Mouse (Mus musculus): ENCODE measurements at regions not wholly inside any gene's neighbourhood (a gene's known extent, or its start where the extent isn't known, plus 50 kb on each side); places are given as distances from the start of the nearest gene placed in this dataset.

DNA sequence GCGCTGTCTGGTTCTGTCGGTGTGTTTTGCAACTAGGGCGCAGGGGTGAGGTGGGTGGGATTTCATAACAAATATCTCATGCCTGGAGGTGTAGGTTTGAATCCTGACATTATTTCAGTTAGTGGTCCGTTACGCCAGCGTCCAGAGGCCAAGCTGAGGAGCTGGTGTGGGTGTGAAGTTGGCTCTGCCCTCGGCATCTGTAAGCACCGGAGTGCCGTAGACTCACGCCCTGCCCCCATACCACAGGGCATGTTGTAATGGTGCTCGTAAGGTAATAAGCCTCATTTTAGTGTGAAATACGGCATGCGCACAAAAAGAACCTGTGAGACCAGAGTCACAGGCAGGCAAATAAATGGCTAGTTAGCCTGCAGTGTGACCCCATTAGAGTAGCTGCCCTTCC lies 168.1 kb upstream of the Id2 start:
- peaks cover 26% of the 10 kb centered on the region for H3K27me3 ChIP-seq (ENCODE audit: insufficient read depth, low read length)
- H3K4me1 ChIP-seq (replicated peaks; ENCODE audit: low read depth, low read length), result peaks cover 61% of the 10 kb centered on the region
- TF ChIP-seq NANOG (IDR thresholded peaks at IDR 0.05; ENCODE audit: borderline replicate concordance, low read length), result no peak
- no peak for TF ChIP-seq CTCF (conservative IDR thresholded peaks at IDR 0.05; ENCODE audit: low read length)
- no peak for TF ChIP-seq POU5F1 (IDR thresholded peaks at IDR 0.05; ENCODE audit: borderline replicate concordance, low read length)
- peak overlapping the region; percentile 7; the same call in 1 of the 2 replicates for H3K4me3 ChIP-seq (replicated peaks; ENCODE audit: low read length)
- no peaks in the 10 kb centered on the region for H3K36me3 ChIP-seq (ENCODE audit: insufficient read depth, low read length)
- peaks cover 9% of the 10 kb centered on the region; the same call in 1 of the 2 replicates for H3K9me3 ChIP-seq (ENCODE audit: low read length)

DNA sequence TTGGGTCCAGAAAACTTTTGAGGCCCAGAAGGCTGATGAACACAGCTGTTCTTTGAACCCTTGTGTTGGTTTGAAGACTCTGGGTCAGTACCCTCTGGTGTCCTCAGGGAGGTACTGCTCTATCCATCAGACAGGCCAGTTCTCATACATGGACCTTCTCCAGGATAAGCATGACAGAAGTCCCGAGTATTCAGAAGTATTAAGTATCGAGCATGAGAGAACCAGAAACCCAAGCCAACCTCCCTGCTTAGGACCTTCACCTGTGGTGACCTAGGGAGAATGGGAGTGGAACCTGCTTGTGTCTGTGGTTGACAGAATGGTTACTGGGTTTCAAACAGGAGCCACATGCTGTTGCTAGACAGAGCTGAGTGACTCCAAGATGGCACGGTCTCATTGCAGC lies 167.5 kb upstream of the Id2 start:
- TF ChIP-seq NANOG (IDR thresholded peaks at IDR 0.05; ENCODE audit: borderline replicate concordance, low read length) (no peak), CTCF (conservative IDR thresholded peaks at IDR 0.05; ENCODE audit: low read length) (no peak), POU5F1 (IDR thresholded peaks at IDR 0.05; ENCODE audit: borderline replicate concordance, low read length) (no peak)
- peaks cover 55% of the 10 kb centered on the region for H3K4me1 ChIP-seq (replicated peaks; ENCODE audit: low read depth, low read length)
- H3K4me3 ChIP-seq (replicated peaks; ENCODE audit: low read length), result 0 out of 2 replicates have a peak overlapping the region, but pooled peaks have one; percentile 7
- H3K9me3 ChIP-seq (ENCODE audit: low read length), result peaks cover 11% of the 10 kb centered on the region; the same call in 1 of the 2 replicates
- H3K36me3 ChIP-seq (ENCODE audit: insufficient read depth, low read length), result no peaks in the 10 kb centered on the region
- H3K27me3 ChIP-seq (ENCODE audit: insufficient read depth, low read length), result peaks cover 26% of the 10 kb centered on the region

DNA sequence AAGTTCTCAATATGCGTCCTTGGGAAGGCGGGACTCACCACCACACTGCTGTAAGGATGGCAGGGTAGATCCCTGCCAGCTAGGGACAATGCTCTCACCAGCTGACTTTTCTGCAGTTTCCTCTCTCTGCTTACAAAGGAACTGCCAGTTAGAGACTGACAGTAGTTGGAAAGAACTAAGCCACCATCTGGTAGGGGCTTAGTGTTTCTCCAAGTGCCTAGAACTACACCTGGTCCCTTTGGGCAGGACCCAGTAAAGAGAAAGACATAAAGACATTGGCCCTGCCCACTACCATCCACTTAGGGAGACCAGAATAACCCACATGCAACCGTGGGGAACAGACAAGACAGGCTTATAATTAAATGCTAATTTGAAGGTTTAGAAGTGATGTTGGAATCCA lies 165.5 kb upstream of the Id2 start:
- H3K4me3 ChIP-seq (replicated peaks; ENCODE audit: low read length), result no peak overlapping the region
- peaks cover 16% of the 10 kb centered on the region for H3K27me3 ChIP-seq (ENCODE audit: insufficient read depth, low read length)
- H3K4me1 ChIP-seq (replicated peaks; ENCODE audit: low read depth, low read length), result peaks cover 45% of the 10 kb centered on the region
- H3K9me3 ChIP-seq (ENCODE audit: low read length), result peaks cover 12% of the 10 kb centered on the region; the same call in 1 of the 2 replicates
- no peaks in the 10 kb centered on the region for H3K36me3 ChIP-seq (ENCODE audit: insufficient read depth, low read length)
- TF ChIP-seq CTCF (conservative IDR thresholded peaks at IDR 0.05; ENCODE audit: low read length) (no peak), POU5F1 (IDR thresholded peaks at IDR 0.05; ENCODE audit: borderline replicate concordance, low read length) (no peak), NANOG (IDR thresholded peaks at IDR 0.05; ENCODE audit: borderline replicate concordance, low read length) (no peak)

- H3K4me1 ChIP-seq (replicated peaks; ENCODE audit: low read depth, low read length), result peaks cover 13% of the 10 kb centered on the region
- no peak for TF ChIP-seq CTCF (conservative IDR thresholded peaks at IDR 0.05; ENCODE audit: low read length)
- no peak for TF ChIP-seq POU5F1 (IDR thresholded peaks at IDR 0.05; ENCODE audit: borderline replicate concordance, low read length)
- TF ChIP-seq NANOG (IDR thresholded peaks at IDR 0.05; ENCODE audit: borderline replicate concordance, low read length), result no peak
- H3K9me3 ChIP-seq (ENCODE audit: low read length), result 0 out of 2 replicates have a peak, but pooled peaks cover 4% of the 10 kb centered on the region
- no peak overlapping the region for H3K4me3 ChIP-seq (replicated peaks; ENCODE audit: low read length)
- H3K27me3 ChIP-seq (ENCODE audit: insufficient read depth, low read length), result peaks cover 4% of the 10 kb centered on the region; the same call in 1 of the 2 replicates
- H3K36me3 ChIP-seq (ENCODE audit: insufficient read depth, low read length), result no peaks in the 10 kb centered on the region
Observed at GRCm38 (mm10) chr12:25259123-25259522, 162.2 kb upstream of the Id2 start.

DNA sequence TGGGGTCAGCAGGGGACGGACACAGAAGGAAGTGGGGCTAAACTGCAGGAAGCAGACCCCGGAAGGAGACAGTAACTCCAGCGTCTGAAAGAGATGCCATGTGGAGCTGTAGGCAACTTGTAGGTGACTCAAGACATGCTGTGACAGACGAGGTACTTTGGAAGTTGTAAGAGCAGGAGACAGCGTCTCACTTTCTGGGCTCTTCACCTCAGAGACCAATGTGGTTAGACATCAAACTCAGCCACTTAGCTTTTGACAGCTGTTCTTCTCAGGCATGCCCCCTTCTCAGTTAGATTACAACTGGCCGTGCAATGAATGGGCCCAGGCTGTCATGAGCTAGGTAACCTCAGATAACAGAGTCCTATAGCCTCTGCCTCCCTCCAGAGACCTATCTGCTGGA lies 159.3 kb upstream of the Id2 start:
- Histone ChIP-seq H3K9me3 (ENCODE audit: low read length) (0 out of 2 replicates have a peak, but pooled peaks cover 4% of the 10 kb centered on the region), H3K4me1 (replicated peaks; ENCODE audit: low read depth, low read length) (peaks cover 7% of the 10 kb centered on the region)

GRCm38 (mm10) chr12:25254716-25255115 lies 157.8 kb upstream of the Id2 start:
- Histone ChIP-seq H3K27me3 (ENCODE audit: insufficient read depth, low read length) (no peaks in the 10 kb centered on the region), H3K36me3 (ENCODE audit: insufficient read depth, low read length) (no peaks in the 10 kb centered on the region), H3K4me3 (replicated peaks; ENCODE audit: low read length) (no peak overlapping the region), H3K9me3 (ENCODE audit: low read length) (0 out of 2 replicates have a peak, but pooled peaks cover 4% of the 10 kb centered on the region), H3K4me1 (replicated peaks; ENCODE audit: low read depth, low read length) (peaks cover 16% of the 10 kb centered on the region)
- no peak for TF ChIP-seq NANOG (IDR thresholded peaks at IDR 0.05; ENCODE audit: borderline replicate concordance, low read length)
- TF ChIP-seq POU5F1 (IDR thresholded peaks at IDR 0.05; ENCODE audit: borderline replicate concordance, low read length), result no peak
- no peak for TF ChIP-seq CTCF (conservative IDR thresholded peaks at IDR 0.05; ENCODE audit: low read length)

More for the DNA sequence above, 159.3 kb upstream of the Id2 start:
- Histone ChIP-seq H3K4me3 (replicated peaks; ENCODE audit: low read length) (no peak overlapping the region), H3K36me3 (ENCODE audit: insufficient read depth, low read length) (no peaks in the 10 kb centered on the region), H3K27me3 (ENCODE audit: insufficient read depth, low read length) (peaks cover 4% of the 10 kb centered on the region; the same call in 1 of the 2 replicates)
- TF ChIP-seq NANOG (IDR thresholded peaks at IDR 0.05; ENCODE audit: borderline replicate concordance, low read length), result no peak
- TF ChIP-seq CTCF (conservative IDR thresholded peaks at IDR 0.05; ENCODE audit: low read length), result no peak
- TF ChIP-seq POU5F1 (IDR thresholded peaks at IDR 0.05; ENCODE audit: borderline replicate concordance, low read length), result no peak

DNA sequence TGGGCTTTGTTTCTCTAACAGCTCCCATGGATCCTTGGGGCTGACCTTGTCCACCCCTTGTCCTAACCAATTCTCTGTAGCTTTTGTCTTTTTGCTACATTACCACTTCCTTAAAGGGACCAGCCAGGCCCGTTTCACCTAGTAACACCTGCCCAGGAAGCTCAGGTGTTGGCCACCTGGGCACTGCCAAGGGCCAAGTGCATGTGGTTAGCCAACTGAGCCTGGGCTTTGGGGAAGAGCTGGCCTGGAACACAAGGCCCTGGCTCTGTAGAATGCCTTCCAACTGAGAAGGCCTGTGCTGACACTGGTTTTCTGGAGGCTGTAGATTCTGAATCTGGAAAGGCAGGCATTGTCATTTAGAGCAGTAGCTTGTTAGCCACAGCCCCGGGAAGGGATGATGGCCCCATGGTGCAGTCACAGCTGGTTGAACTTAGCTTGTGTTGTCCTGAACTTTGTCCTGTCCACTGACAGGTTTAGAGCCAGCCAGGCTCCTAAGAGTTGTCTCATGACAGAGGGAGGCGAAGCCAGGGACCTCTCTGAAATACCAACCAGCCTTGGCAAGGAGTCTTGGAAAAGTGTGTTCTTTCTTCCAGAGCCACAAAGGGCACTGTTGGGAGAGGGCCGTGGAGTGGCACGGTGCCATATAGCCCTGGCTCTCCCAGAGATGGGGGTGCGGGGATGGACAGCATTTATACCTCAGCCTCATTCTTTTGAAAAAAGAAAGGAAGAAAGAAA lies 156.0 kb upstream of the Id2 start:
- no peak for TF ChIP-seq CTCF (conservative IDR thresholded peaks at IDR 0.05; ENCODE audit: low read length)
- no peak for TF ChIP-seq POU5F1 (IDR thresholded peaks at IDR 0.05; ENCODE audit: borderline replicate concordance, low read length)
- TF ChIP-seq NANOG (IDR thresholded peaks at IDR 0.05; ENCODE audit: borderline replicate concordance, low read length), result no peak
- Histone ChIP-seq H3K36me3 (ENCODE audit: insufficient read depth, low read length) (no peaks in the 10 kb centered on the region), H3K27me3 (ENCODE audit: insufficient read depth, low read length) (no peaks in the 10 kb centered on the region), H3K9me3 (ENCODE audit: low read length) (no peaks in the 10 kb centered on the region), H3K4me3 (replicated peaks; ENCODE audit: low read length) (no peak overlapping the region), H3K4me1 (replicated peaks; ENCODE audit: low read depth, low read length) (peaks cover 16% of the 10 kb centered on the region)

- Histone ChIP-seq H3K27me3 (ENCODE audit: insufficient read depth, low read length) (0 out of 2 replicates have a peak, but pooled peaks cover 2% of the 10 kb centered on the region), H3K4me1 (replicated peaks; ENCODE audit: low read depth, low read length) (peaks cover 16% of the 10 kb centered on the region), H3K36me3 (ENCODE audit: insufficient read depth, low read length) (no peaks in the 10 kb centered on the region), H3K4me3 (replicated peaks; ENCODE audit: low read length) (no peak overlapping the region), H3K9me3 (ENCODE audit: low read length) (no peaks in the 10 kb centered on the region)
- TF ChIP-seq POU5F1 (IDR thresholded peaks at IDR 0.05; ENCODE audit: borderline replicate concordance, low read length) (no peak), NANOG (IDR thresholded peaks at IDR 0.05; ENCODE audit: borderline replicate concordance, low read length) (no peak), CTCF (conservative IDR thresholded peaks at IDR 0.05; ENCODE audit: low read length) (no peak)
Observed at GRCm38 (mm10) chr12:25251411-25252171, 154.7 kb upstream of the Id2 start.
